Mouse (Mus musculus): ENCODE results near the gene Tmem175.

The Tmem175 gene

DNA sequence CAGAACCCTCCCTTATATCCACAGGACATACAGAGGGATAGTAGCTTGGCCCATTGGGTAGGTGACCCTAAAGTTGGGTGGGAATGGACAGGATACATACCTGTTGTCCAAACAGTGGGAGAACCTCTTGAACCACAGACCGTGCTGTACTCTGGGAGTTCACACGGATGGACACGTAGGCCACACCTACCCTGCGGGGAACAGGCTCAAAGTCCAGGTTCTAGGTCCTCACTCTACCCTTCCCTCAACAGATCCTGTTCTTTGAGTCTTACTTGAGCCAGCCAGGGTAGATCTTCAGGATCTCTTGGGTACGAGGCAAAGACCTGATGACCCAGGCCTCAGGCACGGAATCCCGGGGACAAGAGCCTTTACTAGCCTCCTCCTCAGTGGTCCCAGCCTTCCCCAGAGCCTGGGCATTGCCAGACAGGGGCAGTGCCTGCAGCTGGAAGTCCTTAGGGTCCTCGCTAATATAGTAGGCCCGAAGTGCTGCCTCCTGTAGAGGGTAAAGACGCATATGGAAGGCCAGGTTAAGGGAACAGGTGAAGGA lies 24.9 kb downstream of the Tmem175 start:
- peak; percentile 53 to 80 for DNase-seq

GRCm38 (mm10) chr5:108655381-108655780 lies 25.8 kb downstream of the Tmem175 start:
- DNase-seq, result no peak

GRCm38 (mm10) chr5:108655891-108656650 lies 26.5 kb downstream of the Tmem175 start:
- DNase-seq, result no peak

DNA sequence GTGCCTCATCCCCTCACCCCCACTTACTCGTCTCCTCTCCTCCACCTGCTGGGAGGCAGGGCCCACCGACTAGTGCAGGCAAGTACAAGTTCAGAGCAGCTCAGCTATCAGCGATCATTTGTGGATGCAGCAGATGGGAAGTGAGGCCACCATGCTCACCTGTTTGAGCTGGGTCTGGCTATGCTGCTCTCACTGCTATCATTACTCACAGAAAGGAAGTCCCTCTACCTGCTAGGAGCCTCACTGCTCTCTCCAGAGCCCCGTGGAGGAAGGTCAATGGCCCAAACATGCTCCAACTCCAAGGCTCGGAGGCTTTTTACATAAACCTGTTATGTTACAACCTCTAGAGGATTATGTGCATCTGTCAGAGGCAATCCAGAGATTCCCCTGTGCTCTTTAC lies 27.8 kb downstream of the Tmem175 start:
- DNase-seq, result no peak

- DNase-seq, result peak in 1 of 2 experiments; percentile 30
Observed at GRCm38 (mm10) chr5:108658611-108659010, 29.0 kb downstream of the Tmem175 start.

DNA sequence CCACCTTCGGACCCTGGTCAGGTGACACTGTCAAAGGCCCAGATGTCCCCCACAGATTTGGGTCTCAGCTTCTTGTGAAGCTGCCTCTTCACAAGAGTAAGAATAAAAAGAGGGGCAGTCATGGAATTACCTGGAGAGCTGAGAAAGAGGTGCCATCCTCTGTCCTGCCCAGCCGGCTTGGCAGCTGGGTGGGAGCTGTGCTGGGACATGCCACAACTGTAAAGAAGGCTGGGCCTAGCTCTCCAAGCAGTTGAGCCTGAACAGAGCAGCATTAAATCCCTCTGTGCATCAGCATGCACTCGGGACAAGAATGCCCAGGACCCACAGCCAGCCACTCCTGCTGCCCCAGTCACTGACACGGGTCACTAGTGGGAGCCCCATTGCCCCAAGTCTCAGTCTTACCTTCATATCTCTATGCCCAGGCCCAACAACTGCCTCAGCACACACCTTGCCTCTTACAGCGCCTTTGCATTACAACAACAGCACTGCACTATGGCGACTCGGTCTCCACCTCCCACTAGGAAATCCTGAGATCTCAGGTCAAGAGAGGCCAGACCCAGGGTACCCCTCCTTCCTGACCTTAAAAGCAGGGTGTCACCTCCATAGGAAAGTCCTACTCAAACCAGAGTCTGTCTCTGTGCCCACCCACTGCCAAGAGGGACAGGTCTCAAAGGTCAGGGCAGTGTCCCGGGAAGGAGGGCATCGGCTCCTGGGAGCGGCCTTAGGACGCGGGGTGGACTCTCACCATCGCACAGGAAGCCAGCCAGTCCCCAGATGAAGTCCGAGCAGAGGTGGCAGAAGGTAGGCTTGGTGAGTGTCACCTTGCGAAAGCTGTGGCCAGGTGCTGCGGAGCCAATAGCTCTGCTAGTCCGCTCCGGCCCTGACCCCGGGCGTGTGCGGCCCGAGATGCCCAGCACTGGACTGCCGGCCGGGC lies 30.4 kb downstream of the Tmem175 start, which contains the start of gene Idua:
Gene Idua (plus strand): TSS at position 634 of the 934 bp plus-strand sequence.
- peak; percentile 51 to 80 for DNase-seq

- peak; percentile 97 for DNase-seq
Observed at GRCm38 (mm10) chr5:108660632-108661268, 31.2 kb downstream of the Tmem175 start.

DNA sequence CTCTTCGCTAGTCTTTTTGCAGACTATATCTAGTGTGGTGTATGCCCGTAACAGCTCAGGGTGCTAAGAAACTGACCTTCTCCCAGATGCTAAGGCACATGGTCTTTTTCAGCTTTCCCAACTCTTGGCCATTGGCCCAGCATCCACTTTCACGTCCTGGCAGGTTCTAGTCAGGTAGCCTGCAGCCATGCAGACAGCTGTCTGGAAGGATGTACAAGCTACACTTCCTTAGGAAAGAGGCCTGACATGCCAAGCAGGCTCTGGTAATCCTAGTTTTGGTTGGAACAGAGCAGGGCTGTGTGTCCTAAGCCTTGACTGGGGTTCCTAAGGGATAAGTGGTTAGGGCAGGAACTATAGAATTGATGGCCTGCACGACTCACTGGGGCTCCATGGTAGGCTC lies 33.2 kb downstream of the Tmem175 start:
- peak in 1 of 2 experiments; percentile 16 for DNase-seq

GRCm38 (mm10) chr5:108665066-108665465 lies 35.5 kb downstream of the Tmem175 start:
- DNase-seq, result no peak

DNA sequence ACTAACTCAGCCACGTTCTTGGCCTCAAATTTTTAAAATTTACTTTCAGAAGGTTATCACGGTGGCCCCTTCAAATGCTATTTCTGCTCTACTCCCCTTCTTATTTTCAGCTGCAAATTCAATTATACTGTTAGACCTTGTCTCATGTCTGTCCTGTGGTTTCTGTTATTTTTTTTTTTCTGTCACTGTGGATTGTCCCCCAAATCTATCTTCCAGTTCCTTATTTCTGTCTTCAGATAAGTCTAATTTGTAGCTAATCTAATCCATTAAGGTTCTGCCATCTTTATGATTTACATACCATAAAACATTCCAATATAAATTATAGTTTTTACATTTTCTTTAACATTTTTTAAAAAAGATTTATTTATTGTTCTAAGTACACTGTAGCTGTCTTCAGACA lies 37.8 kb downstream of the Tmem175 start:
- DNase-seq, result no peak

- peak in 1 of 2 experiments; percentile 18 for DNase-seq
Observed at GRCm38 (mm10) chr5:108668387-108668932, 38.9 kb downstream of the Tmem175 start.

DNA sequence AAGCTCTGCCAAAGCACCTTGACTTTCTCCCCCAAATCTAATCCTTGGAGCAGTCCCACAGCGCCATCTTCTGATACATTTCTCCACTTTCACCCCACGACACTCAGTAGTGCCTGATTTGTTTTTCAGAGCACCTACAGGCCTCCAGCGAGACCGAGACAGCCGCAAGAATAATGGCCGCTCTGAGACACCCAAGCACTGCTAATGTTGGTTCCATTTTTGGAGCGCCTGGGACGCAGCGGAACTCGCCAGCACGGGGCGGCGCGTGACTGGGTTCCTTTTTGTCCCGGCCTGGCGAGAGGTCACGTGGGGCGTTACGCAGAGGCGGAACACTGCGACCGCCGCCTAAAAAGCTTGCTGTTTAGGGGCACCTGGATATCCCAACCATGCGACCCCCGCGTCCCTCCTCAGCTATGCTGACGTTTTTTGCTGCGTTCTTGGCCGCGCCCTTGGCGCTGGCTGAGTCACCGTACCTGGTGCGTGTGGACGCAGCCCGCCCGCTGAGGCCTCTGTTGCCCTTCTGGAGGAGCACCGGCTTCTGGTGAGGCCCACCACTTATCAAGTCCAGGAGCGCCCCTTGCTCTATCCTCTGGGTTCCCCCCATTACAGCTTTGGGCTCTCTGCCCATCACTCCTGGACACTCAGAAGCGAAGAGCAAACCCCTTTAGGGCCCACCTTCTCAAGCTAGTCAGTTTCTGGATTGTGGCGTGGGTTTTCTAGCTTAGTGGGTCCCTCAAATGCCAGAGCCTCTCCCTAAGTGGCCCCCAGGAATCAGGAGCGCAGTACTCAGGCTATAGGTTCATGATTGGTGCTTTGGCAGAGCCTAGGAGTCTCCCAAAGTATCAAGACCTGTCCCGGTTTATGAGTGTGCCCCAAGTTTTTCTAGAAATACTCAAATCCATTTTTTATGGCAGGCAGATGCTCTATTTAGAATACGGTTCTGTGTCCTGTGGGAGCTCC lies 39.7 kb downstream of the Tmem175 start, which contains the start of gene Dgkq:
Gene Dgkq (minus strand): TSS at position 696 of the 960 bp plus-strand sequence.
- peak; percentile 93 to 95 for DNase-seq

DNA sequence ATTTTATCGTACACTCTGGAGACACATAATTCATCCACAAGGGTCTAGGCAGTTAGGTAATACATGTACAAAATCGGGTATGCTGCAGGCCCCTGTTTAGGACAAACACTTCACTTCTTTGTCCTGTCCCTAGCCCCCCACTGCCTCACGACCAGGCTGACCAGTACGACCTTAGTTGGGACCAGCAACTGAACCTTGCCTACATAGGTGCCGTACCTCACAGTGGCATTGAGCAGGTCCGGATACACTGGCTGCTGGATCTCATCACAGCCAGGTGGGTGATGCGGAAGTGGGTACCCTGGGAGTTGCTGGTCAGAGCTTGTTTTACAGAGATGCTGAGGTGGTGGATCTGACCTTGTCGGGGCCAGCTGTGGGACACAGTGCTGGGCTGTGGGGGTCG lies 40.4 kb downstream of the Tmem175 start:
- DNase-seq, result peak in 1 of 2 experiments; percentile 59

GRCm38 (mm10) chr5:108670785-108671184 lies 41.2 kb downstream of the Tmem175 start:
- peak; percentile 81 to 84 for DNase-seq

DNA sequence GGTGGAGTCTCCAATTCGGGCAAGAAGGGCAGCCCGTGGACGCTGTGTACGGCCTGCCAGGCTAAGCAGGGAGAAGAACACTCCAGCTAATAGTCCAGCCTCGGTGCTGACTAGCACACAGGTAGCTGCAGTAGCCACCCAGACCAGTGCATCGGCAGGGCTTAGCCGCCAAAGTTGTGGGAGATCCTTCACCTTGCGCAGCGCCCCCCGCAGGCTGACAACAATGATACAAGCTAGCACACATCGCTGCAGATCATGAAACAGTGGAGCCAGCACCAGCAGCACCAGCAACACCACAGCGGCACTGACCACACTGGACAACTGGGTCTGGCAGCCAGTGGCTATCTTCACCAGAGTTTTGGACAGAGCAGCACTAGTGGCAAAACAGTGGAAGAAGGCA lies 42.2 kb downstream of the Tmem175 start:
- peak in 1 of 2 experiments; percentile 44 for DNase-seq

DNA sequence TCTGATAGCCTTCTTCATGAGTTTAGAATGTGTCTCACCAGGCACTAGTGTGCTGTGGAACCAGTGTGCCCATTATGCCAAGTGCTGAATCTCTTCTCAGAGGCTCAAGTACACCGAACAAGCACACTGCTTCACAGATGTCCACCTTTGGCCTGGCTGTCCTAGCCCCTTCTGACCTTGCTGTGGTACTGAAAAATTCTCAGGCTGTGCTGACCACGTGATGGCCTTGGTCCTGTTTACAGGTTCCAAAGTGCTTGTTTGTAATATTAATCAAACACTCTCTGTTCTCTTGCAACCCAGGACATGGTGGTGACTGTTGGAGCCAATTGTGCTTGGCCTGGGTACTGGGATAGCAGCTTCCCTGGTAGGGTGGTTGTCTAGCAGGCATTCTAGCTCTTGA lies 45.1 kb downstream of the Tmem175 start:
- peak; percentile 77 to 91 for DNase-seq

GRCm38 (mm10) chr5:108675251-108675816 lies 45.8 kb downstream of the Tmem175 start, which contains the start of gene Slc26a1:
Gene Slc26a1, minus strand, starts transcription at chr5:108675569.
- DNase-seq, result peak; percentile 71 to 86

DNA sequence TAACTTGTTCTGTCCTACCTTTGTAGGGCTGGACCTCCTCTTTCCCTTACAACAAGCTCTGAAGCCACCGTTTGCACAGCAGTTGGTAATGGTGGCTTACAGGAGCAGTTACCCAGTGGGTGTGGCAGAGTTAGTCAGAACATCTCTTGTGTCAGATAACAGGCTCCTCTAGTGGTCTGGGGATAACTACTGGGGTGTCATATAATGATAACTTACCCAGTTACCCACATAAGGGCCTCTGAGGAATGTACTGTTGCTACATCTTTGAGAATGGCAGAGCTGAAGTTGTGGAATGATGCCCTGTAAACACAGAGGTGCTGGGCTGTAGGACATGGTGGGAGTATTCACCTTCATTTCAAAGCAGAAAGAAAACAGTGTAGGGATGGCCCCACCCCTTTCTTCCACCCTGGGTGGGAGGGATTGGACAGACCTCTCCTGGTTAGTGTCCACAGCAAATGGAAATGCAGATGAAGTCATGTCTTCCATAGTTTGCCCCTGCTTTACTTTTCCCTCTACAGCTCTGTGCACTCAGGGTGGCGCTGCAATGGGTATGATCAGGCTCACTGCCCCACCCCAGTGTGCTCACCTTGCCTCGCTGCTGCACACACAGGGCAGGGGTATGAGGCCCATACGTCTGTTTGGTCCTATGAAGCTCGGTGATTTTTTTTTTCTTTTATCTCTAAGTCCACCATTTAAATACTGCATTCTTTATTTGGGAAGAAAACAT lies 47.4 kb downstream of the Tmem175 start:
- DNase-seq, result peak in 1 of 2 experiments; percentile 67

DNA sequence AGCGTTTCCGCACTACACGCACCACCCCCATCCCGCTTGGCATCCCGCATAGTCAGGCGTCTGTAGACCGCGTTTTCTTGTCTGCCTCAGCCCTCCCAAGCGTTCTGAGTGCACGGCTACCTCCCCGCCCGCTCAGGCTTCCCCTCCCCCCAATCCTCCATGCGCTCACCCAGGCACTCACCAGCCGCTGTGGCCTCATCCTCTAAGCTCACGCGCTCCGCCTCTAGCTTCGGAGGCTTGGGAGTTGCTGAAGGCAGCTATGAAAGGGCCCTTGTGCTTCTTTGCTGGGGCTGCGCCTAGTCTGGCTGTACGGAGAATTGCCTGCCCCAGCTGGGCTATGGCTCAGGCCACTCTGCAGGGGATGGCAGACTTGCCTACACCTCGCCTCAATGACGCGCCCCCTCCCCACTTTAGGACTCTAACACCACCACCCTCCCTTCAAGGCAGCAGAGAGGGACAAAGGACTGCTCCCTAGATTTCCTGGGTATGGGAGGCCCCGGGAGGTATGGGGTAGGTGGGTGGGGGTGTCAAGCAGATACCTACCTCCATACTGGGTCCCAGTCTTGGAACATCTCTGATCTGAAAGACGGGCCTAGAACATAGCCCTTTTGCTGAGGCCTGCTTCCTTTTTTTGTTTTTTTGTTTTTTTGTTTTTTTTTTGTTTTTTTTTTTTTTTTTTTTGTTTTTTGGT lies 48.2 kb downstream of the Tmem175 start:
- DNase-seq, result peak; percentile 68 to 85
